Mouse (Mus musculus) limb, embryonic 14.5 days (tissue): ENCODE measurements around the gene Spata2l. TPM values are rescaled to one million over a fixed set of nuclear protein-coding genes. Genes with fewer than 3 reads are reported as not detected.
"Not testable (repeated sequence)": the region's sequence is repeated elsewhere in the genome, so short reads cannot be mapped to it uniquely, and the experiment has no call there.

ENCODE experiments used
- ATAC-seq: fragments of 200-750 bp; cut with Nextera tagmentation; 2 replicates; pipeline ENCODE4 v1.8.0; 2017; ENCODE audit warnings: low read depth, moderate number of reproducible peaks, moderate TSS enrichment; ENCODE audit not compliant: low FRiP score
- DNase-seq: peaks from one replicate; pipeline ENCODE4 v3.0.0-alpha.2; 2015; ENCODE audit warnings: low spot score
- H3K27ac ChIP-seq: fragments of 300-500 bp; sonication (generic); replicated peaks from 2 replicates; pipeline ENCODE4 v1.5.1; 2014; ENCODE audit warnings: low read depth, mild to moderate bottlenecking, low read length, moderate library complexity, mixed read lengths
- H3K27me3 ChIP-seq: fragments of 300-500 bp; sonication (generic); 2 replicates; pipeline ENCODE4 v1.6.1; 2014; ENCODE audit warnings: low read length, mixed read lengths; ENCODE audit not compliant: control insufficient read depth, insufficient read depth
- H3K36me3 ChIP-seq: fragments of 300-500 bp; sonication (generic); 2 replicates; pipeline ENCODE4 v1.6.1; 2014; ENCODE audit warnings: mild to moderate bottlenecking, low read length, moderate library complexity, mixed read lengths; ENCODE audit not compliant: control insufficient read depth, insufficient read depth
- H3K4me1 ChIP-seq: fragments of 300-500 bp; sonication (generic); 2 replicates; pipeline ENCODE4 v1.6.1; 2014; ENCODE audit warnings: antibody characterized with exemption, low read length, mixed read lengths; ENCODE audit not compliant: control insufficient read depth, insufficient read depth
- H3K4me2 ChIP-seq: fragments of 300-500 bp; sonication (generic); replicated peaks from 2 replicates; pipeline ENCODE4 v1.6.1; 2014; ENCODE audit warnings: low read depth, mild to moderate bottlenecking, low read length, moderate library complexity; ENCODE audit not compliant: severe bottlenecking
- H3K4me3 ChIP-seq: fragments of 300-500 bp; sonication (generic); replicated peaks from 2 replicates; pipeline ENCODE4 v1.5.1; 2014; ENCODE audit warnings: low read length
- H3K9ac ChIP-seq: fragments of 300-500 bp; sonication (generic); 2 replicates; pipeline ENCODE4 v1.6.1; 2014; ENCODE audit warnings: mild to moderate bottlenecking, low read depth, low read length, moderate library complexity; ENCODE audit not compliant: severe bottlenecking
- H3K9me3 ChIP-seq: fragments of 300-500 bp; sonication (generic); 2 replicates; pipeline ENCODE4 v1.6.1; 2016; ENCODE audit warnings: low read length; ENCODE audit not compliant: control insufficient read depth
- POLR2A ChIP-seq: fragments of 200-500 bp; IDR thresholded peaks from 2 replicates; pipeline ENCODE4 v1.8.0; 2012; ENCODE audit warnings: inconsistent platforms, mild to moderate bottlenecking, moderate library complexity, borderline replicate concordance; ENCODE audit not compliant: insufficient read depth, insufficient read length; ENCODE audit errors: extremely low read depth
- WGBS: fragments of 180-500 bp; shearing (Covaris S2); extraction: QIAGEN DNeasy Blood & Tissue Kit; methylation state at CpG from one replicate; pipeline ENCODE4 v1.1.7; 2014; 5-methylcytosine and 5-hydroxymethylcytosine counted together
- polyA plus RNA-seq, 2 experiments: library from polyadenylated mRNA; depleted of rRNA in 1 of 2; stranded (reverse) in 1 of 2; unstranded in 1 of 2; fragments of >200 nt; fragmentation: Nextera tagmentation in 1 of 2; extraction: Ambion mirVana in 1 of 2; gene quantifications; 2 replicates each; pipeline versions ENCODE4 v1.2.1 to v1.2.3; 2012 to 2014

Gene Spata2l
- polyA plus RNA-seq, 2 experiments: 3.0 to 4.6 TPM

- no peak for TF ChIP-seq POLR2A
- Histone ChIP-seq H3K4me1 (peaks cover 14% of the 10 kb centered on the region), H3K27me3 (no peaks in the 10 kb centered on the region), H3K4me3 (peak overlapping the region; percentile 68), H3K9me3 (no peaks in the 10 kb centered on the region), H3K36me3 (peaks cover 37% of the 10 kb centered on the region), H3K4me2 (peak overlapping the region; percentile 87), H3K27ac (no peak overlapping the region), H3K9ac (peak overlapping the region; percentile 86)
- ATAC-seq (no peak), DNase-seq (no peak)
- 40% methylated on average over 10 of the region's 10 CpGs for WGBS
These were observed 24.2 kb downstream of the Spata2l start for GRCm38 (mm10) chr8:123211876-123212275.

- 85% methylated on average over 3 of the region's 3 CpGs for WGBS
- DNase-seq (no peak), ATAC-seq (no peak)
- no peak for TF ChIP-seq POLR2A
- no peak overlapping the region for H3K4me2 ChIP-seq
- H3K27me3 ChIP-seq: no peaks in the 10 kb centered on the region
- peaks cover 33% of the 10 kb centered on the region for H3K36me3 ChIP-seq
- no peak overlapping the region for H3K27ac ChIP-seq
- H3K4me3 ChIP-seq: no peak overlapping the region
- H3K4me1 ChIP-seq: no peaks in the 10 kb centered on the region
- no peak overlapping the region for H3K9ac ChIP-seq
- no peaks in the 10 kb centered on the region for H3K9me3 ChIP-seq
These were observed 32.5 kb downstream of the Spata2l start for GRCm38 (mm10) chr8:123203571-123203970.

GRCm38 (mm10) chr8:123202288-123202687 is 33.7 kb downstream of the Spata2l start:
- WGBS: 18% methylated on average over 5 of the region's 5 CpGs
- Histone ChIP-seq H3K36me3 (peaks cover 20% of the 10 kb centered on the region), H3K9me3 (no peaks in the 10 kb centered on the region), H3K4me1 (no peaks in the 10 kb centered on the region), H3K4me3 (no peak overlapping the region), H3K27ac (no peak overlapping the region), H3K4me2 (no peak overlapping the region), H3K9ac (0 out of 2 replicates have a peak overlapping the region, but pooled peaks have one; percentile 16), H3K27me3 (no peaks in the 10 kb centered on the region)
- DNase-seq: peak; percentile 84
- TF ChIP-seq POLR2A: no peak
- peak; percentile 45 for ATAC-seq

- Histone ChIP-seq H3K9ac (no peak overlapping the region), H3K4me1 (no peaks in the 10 kb centered on the region), H3K36me3 (peaks cover 1% of the 10 kb centered on the region; the same call in 1 of the 2 replicates), H3K4me2 (no peak overlapping the region), H3K9me3 (no peaks in the 10 kb centered on the region), H3K4me3 (no peak overlapping the region), H3K27me3 (no peaks in the 10 kb centered on the region), H3K27ac (no peak overlapping the region)
- TF ChIP-seq POLR2A: no peak
- DNase-seq: no peak
- 74% methylated on average over 14 of the region's 14 CpGs for WGBS
- ATAC-seq: no peak
These were observed 36.2 kb downstream of the Spata2l start for GRCm38 (mm10) chr8:123199864-123200263.

- H3K4me3 ChIP-seq, H3K27me3 ChIP-seq, H3K9me3 ChIP-seq, DNase-seq, H3K4me2 ChIP-seq, H3K9ac ChIP-seq, H3K36me3 ChIP-seq, ATAC-seq, H3K27ac ChIP-seq, H3K4me1 ChIP-seq: not testable (repeated sequence)
- WGBS: 76% methylated on average over 5 of the region's 5 CpGs
These were observed 39.0 kb downstream of the Spata2l start for GRCm38 (mm10) chr8:123197016-123197415.

GRCm38 (mm10) chr8:123193771-123194170 is 42.3 kb downstream of the Spata2l start:
- DNase-seq (no peak), ATAC-seq (no peak)
- Histone ChIP-seq H3K27me3 (no peaks in the 10 kb centered on the region), H3K9ac (no peak overlapping the region), H3K9me3 (no peaks in the 10 kb centered on the region), H3K4me1 (no peaks in the 10 kb centered on the region), H3K27ac (no peak overlapping the region), H3K36me3 (no peaks in the 10 kb centered on the region), H3K4me2 (no peak overlapping the region), H3K4me3 (no peak overlapping the region)
- TF ChIP-seq POLR2A: no peak
- WGBS: 80% methylated on average over 9 of the region's 9 CpGs
